Mouse (Mus musculus) cerebellum, adult 9-10 months (tissue): ENCODE data around the gene Opcml.

Source experiments
- DNase-seq: peaks from one replicate; pipeline ENCODE4 v3.0.0; 2022

The Opcml gene

DNA sequence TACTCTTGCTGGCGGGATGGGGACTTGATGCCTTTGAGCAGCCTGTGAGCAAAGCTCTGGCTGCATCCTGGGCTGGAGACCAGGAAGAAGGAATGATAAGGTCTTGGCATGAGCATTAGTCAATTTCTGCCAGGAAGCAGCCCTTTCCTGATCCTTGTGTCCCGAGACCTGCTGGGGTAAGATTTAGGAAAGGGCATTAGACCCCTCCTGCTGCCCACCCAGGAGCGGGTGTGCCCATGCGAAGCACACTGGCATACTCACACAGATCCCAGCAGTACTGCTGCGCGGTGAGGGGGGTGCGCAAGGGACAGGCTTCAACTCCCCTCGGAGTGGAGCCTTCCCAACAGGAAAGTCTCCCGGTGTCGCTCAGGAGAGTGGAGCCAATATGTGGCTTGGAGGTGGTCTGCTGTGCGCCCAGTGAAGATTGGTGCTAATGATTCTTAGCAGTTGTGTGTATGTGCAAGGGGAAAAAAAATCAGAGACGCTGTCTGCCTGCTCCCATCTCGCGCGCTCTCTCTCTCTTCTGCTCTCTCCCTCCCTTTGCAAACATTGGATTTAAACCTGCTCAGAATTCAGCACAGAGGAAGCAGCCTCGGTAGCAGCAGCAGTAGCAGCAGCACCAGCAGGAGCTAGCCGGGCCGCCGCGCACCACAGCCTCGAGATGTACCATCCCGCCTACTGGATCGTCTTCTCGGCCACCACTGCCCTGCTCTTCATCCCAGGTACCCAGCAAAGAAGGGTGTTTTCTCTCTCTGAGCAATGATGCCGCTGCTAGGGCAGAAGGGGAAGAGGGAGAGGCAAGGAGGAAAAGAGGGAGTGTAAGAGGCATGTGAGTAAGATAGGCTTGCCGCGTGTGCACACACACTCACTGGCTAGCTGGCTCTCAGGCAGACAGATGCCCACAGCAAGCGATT is at the start of gene Opcml:
Gene Opcml, plus strand, starts transcription at position 51 of the 914 bp plus-strand sequence.
- peak; percentile 6 for DNase-seq

DNA sequence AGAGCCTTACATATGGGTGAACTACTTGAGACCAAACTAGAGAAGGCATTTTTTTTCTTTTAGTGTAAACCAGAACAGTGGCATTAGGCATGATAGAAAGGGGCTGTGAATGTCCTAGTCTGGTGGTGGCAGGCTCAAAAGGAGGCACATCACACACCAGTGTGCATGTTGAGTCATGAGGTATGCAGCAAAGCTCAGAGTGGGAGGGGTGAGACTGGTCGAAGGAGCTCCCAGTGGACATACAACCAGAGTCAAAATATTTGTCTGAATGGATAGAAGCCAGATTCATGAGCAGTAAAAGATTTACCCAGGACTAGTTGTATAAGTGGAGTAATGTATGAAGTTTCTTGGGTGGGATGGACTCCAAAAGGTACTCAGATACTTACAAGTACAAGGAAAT is 31.9 kb upstream of the Opcml start:
- no peak for DNase-seq

DNA sequence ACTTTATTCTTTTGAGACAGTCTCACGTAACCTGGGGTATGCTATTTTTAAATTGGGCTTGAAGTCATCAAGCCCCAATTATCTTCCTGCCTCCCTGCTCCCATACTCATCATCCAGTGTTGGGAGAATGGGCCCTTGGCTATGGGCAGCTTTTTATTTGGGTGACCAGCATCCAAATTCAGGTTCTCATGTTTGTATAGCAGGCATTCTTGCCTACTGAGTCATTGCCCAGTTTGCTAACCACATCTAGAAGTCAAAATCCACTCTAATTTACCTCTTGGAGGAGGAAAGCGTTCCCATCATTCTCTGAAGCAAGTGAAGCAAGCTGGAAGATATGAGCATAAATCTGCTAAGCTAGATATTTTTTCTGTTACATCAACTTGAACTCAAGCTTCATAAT is 29.4 kb upstream of the Opcml start:
- DNase-seq = no peak

DNA sequence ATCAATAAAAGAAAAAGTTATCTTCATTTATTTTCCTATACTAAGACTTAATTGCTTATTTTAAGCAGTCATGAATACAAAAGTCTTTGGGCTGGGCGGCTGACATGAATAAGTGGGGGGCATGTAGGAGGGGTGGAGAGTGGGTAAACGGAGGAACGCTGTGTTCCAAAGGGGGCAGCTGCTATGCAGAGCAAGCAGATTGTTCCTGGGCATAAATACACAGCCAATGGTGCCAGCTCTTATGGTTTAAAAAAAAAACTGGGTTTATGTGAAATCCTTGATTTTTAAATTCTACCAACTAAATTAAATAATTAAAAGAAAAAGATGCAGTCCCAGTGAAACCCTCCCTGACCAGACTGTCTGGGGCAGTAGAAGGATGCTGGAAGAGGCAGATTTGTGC is 24.1 kb upstream of the Opcml start:
- DNase-seq = no peak

DNA sequence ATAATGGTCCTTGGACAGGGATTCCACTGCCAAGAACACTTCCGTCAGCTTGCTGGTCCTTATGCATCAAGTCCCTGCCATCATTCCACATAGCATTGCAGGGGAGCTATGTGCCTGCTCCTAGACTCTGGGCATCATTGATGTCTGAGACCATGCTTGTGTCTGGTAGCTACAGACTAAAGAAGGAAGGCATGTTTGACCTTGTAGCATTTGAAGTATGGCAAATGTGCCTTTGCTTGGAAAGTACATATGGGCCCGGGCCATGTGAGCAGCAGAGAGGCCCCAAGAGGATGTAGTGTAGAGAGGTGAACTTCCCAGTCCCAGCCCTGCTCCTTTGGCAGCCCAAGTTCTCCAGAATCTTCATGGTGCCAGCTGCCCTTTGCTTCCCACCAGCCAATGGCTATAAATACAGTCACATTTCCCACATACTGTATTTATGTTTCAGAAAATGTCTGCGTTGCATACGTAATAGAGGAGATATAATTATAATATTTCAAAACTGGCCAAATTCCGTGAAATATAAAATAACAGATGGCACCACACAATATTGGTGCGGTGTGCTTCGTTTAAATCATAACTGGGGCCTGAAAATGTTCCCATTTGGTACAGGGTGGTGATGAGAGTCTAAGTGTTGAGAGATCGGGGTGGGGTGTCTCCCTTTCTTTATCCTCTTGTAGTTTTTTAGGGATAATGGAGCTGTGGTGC is 23.2 kb upstream of the Opcml start:
- DNase-seq = no peak

DNA sequence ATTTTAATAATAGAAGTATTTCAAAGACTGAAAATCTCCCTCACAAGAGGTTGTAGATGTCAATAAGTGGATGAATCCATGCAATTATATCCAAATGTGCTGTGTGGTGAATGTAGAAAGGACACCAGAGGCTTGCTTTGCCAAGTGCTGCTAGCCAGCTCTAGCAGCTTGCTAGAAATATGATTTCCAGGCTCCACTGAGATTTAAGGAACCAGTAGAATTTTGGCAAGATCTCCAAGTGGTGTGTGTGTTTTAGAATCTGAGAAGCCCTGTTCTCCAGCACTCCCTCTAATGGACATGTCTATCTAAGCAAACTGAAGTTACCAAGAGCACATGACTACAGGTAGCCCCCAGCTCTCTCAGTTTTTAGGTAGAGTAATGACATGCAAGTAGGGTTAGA is 21.8 kb upstream of the Opcml start:
- DNase-seq = no peak

DNA sequence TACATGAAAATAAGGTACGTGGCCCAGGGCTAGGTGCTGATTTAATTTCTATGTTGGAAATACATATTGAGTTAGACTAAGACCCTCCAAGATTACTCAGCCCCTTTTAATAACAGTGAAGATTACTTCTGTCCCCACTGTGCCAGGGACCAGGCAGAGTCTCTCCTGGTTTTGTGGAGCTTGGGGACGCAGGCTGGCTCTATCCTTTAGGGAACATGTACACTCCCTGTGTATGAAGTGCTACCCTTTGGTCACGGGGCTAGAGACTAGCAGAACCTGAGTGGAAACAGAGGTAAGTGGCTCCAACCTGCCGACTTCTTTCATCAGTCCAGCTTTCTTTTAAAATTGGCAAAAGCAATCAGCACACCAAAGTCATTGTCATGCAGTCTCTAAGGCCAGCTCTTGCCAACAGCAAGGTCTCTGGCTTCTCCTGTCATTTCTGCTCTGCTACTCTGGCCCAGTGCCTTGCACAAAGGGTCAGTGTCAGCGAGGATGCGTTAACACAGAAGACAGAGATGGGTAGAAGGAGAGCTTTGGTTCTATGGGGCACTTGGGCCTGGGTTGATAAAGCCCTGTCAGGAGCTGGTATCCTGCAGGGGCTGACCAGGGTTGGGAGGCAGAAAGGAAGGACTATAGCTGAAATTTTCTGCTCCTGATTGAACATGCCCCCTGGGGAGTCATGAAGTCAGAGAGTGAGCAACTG is 9.1 kb upstream of the Opcml start:
- no peak for DNase-seq

DNA sequence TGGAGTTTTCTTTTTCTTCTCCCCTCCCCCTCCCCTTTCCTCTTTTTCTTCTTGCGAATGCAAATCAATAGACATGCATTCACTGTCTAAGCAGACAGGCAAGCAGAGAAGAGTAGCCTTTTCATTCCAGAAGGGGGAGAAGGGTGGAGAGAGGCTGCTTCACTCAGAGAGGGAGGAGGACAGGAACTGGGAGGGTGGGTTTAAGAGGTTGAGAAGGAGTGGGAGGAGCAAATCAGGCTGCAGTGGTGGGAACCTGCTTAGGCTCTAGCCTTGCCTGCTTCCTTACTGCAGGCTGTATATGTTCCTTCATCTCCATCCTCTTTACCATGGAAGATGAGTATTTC is 8.6 kb upstream of the Opcml start:
- no peak for DNase-seq

DNA sequence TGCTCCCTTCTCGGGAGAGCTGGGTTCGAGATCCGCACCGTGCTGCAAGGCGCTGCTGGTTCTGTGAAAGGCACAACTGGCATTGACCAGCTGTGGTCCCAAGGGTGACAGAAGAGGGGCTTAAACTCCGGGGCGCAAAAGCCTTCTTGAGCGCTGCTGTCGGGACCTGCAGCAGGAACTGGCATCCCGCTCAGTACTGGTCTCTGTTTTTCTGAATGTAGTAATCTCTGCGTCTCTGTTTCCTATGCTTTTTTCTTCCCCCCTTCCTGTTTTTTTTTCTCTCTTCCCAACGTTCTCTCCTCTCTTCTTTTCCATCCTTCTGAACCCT is 1.0 kb downstream of the Opcml start:
- DNase-seq = no peak

DNA sequence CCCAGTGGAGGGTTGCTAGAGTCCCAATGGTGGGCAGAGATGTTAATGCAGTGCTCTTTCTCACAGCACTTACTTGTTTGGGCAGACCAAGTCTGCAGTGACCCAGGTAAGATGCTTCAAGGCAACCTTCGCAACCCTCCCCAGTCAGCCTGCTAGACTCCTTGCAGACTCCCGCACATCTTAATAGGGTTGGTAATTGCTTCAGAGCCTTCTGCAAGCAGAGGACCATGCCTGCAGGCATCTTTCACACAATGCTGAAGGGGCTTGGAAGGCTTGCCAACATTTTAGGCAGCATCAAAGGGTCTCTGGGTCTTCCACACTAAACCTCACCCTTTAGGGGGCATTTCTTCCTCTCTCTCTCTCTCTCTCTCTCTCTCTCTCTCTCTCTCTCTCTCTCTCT is 1.7 kb downstream of the Opcml start:
- no peak for DNase-seq

DNA sequence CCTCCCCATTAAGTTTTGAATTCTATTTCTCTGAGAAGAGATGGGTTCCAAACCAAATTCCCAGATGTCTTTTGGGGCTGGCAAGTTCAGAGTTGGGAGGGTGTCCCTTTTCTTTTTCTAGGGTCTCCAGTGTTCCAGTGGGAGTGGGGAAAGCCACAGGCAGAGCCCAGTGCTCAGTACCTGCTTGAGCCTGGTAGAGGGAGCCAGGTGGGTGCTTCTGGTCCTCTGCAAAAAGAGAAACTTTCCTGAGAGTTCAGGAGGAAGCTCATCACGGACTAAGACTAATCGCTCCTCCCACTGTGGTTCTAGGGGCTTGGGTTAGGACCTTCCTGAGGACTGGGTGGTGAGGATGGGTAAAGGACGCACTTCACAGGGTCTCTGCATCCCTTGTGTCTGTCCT is 2.4 kb downstream of the Opcml start:
- no peak for DNase-seq

DNA sequence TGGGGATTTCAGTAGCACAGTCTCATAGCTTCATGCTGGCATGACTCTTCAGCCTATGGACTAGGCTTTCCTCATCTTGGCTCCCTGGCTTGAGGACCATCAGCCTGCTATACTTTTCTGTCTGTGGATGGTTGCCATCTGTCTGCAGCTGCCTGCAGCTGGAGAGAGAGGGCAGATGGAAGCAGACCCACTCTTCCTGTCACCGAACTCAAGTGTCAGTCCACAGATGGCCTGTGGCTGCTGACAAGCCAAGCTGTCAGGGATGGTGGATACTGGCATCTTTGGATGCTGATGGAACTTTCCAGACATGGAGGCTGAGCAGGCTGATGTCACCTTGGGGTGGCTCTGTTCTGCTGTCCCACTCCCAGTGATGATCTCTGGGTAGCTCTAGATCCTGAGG is 6.0 kb downstream of the Opcml start:
- no peak for DNase-seq

DNA sequence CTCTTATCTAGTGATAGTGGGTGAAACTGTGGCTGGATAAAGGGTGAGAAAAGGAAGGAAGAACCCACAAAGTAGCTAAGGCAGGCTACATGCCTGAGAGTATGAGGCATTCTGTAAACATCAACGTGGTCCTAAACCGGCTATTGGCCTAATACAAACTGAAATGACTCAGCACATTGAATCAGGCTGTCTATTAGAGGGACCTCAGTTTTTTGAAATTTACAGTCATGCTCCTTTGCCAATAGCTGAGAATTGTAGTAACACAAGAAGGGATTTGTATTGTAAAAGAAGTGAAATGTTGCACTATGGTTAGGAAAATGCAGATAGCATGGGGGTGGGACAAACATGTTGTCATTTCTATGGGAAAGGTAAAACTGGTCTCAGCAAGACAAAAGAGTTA is 10.4 kb downstream of the Opcml start:
- no peak for DNase-seq

DNA sequence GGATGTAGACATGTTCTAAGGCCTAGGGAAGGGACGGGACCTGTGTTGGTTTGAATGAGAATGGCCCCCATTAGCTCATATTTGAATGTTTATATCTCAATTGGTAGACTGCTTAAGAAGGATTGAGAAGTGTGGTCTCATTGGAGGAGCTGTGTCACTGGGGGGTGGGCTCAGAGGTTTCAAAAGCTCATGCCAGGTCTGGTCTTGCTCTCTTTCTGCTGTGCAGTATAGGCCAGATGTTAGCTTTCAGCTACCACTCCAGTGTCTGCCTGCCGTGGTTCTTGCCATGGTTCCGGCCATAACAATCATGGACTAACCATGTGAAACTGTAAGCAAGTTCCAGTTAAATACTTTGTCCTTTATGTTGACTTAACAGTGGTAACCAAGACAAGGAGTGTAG is 11.2 kb downstream of the Opcml start:
- DNase-seq = no peak

DNA sequence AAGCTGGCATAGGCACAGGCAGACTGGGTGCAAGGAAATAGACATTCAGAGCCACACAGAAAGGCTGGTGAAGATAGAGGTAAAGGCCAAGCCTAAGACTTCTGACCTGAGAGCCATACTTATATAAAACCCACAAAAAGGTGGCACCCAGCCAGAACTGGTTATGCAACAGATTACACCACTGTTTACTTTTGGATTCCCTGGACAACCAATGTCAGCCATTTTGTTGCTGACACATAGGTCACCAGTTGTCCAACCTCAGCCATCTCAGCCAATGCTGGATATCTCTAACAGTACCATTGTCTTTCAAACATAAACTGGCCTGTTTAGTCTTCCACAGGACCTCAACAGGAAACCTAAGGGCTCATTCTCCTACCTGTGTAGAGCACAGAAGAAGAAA is 11.8 kb downstream of the Opcml start:
- DNase-seq = no peak

DNA sequence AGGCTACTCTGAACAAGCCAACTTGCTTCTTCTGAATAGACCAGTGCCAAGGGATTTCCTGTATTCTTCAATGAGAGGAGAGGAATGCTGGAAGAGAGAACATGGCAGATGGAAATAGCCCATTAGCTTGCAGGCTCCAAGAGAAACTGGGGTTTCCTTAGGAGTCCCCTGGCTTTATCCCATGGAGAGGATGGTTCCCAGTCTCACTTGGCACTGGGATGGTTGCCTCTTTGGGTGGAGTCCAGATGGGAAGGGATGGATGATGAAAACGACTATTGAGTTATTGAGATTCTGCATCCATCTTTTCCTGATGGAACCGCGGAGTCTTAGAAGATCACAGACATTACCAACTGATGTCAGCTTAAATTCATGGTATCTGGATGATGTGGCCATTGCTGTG is 13.9 kb downstream of the Opcml start:
- DNase-seq = no peak

DNA sequence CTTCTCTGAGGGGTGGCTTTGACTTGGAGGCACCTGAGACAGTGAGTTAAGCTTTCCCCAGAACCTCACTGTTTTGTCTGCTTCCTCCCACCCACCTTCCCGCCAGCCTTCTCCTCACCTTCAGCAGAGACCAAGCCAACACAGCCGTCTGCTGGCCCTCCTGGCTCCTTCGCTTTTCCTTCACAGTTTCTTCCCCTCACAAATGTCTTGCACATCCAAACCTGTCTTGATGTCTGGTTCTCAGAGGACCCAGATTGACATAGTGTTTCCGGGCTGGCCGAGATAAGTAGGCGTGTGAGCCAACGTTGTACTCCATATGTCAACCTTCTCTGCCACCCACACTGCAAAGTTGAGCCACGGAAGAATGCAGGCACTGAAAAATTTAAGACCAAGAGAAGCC is 19.2 kb downstream of the Opcml start:
- no peak for DNase-seq

DNA sequence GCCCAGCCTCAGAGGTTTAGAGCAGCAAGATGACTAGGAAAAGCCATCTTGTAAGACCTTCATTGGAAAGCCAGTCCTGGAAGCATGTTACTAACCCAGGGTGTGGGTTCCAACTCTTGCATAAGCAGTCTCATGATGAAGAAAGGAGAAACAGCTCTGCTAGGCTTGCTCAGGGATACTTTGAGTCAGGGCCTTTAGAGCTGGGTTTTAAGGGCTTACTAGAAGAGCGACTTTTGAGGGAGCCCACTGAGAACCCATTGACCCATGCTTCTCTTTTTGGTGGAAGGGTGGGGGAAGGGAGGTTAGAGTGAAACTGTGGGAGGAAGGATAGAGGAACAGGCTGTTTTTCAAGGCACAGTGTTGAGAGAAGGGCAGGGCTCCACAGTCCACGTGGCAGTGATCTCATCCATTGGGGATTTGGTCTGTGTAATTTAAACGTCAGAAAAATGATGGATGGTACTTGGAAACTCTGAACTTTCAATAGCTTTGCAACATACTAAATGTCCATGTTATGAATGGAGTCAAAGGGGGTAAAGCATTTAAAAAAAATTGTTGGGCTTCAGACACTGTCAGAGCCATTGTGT is 22.7 kb downstream of the Opcml start:
- no peak for DNase-seq

DNA sequence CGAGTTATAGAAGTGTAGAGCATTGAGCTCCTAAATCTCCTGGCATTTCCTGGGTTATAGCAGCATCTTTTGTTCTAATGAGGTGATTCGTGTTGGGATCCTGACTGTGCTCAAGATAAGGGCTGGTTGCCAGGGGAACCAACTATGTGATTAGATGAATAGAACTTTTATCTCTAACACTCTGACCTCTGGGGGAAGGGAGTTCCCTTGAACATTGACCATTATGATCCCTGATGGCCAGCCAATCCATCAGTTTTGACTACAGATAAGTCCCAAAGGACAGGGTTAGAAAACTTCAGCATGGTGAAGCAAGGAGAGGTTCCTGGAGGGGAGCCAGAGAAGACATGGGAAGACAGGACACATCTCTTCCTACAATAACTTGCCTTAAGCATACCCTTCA is 23.6 kb downstream of the Opcml start:
- no peak for DNase-seq

DNA sequence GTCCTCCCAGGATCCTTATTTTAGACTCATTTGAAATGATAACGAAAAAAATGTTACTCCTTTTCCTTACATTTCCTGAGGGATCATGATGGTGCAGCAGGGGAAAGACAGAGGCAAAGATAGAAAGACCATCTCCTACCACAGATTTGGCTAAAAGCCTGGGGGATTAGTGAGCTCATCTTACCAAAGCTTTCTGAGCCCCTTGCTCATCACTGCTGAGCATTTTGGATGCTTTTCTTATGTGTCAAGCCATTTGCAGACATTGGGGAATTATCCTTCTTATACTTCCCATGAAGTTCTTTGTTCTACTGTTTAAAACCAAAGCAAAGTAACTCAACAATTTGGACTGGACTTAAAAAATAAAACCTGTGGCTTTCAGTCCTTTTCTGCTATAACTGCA is 30.6 kb downstream of the Opcml start:
- no peak for DNase-seq

DNA sequence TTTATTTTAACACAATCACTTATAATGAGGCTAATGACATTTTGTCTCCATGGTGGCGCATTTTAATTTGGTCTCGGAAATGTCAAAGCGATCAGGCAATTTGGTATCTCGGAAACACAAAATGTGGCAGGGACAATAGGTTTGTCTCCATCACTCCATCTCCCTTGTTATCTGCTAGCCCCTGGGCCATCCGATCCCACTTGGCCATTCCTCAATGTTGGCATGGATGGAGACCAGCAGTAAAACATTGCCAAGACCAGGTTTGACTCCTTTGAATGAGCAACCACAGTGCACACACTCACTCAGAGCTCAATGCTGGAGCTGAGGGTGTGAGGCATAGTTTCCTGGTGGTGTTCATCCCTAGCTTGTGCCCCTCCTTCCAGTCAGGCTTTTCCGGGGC is 32.1 kb downstream of the Opcml start:
- no peak for DNase-seq

DNA sequence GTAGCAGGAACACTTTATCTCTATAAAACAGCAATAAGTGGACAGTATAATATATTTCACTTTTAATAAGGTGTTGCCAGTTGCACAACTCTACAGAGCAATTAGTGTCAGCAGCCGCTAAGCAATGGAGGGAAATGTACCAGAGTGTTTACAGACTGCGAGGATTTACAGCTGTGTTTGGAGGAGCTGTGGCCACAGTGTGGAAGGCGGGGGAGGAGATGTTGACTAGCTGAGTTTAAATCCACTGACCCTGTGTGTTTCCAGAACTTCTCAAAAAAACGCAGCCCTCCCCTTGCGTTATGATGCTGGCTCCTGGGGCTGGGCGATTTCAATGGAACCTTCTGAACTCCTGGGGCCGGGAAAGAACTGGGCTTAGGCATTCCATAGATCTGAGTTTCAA is 33.8 kb downstream of the Opcml start:
- no peak for DNase-seq

DNA sequence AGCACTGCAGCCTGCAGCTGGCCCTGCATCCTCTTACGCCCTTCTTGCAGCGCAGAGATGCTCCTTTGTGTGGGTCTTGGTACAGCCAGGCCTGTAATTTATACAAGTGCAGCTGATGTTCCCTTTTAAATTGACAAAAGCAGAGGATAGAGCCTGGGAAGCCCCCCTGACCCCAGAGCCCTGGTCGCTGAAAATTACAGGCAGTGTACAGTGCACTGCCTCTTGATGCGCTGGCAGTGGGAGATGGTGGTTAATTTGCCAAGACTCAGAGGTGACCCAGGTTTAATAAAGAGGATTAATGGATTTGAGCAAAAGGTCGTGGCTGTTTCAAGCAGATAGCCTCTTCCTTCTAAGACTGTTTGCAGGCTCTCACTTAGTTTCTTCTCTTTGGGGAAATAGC is 39.9 kb downstream of the Opcml start:
- no peak for DNase-seq

DNA sequence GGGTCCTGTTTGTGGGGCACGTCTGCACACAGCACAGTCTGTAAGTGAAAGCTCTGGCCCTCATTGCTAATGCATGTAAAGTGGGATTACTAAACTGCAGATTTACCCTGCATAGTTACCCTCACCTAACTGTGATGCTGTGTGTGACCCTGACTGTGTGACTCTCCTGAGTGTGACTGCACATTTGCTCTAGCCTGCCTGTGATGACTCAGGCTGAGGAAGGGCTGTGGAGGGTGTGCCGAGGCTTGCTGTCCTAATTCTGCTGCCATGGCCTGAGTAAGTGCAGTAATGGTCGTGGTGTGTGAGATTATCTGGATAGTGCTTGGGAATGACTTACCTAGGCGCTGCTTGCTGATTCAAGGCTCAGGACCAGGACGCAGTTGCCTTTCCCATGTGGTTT is 52.2 kb downstream of the Opcml start:
- no peak for DNase-seq
